Mouse (Mus musculus) testis, adult 2 months (tissue): Measurements from ENCODE around the gene Yipf7. TPM values are rescaled to one million over a fixed set of nuclear protein-coding genes. Genes with fewer than 3 reads are reported as not detected.

ENCODE experiments used
- H3K27ac ChIP-seq: fragments of 200-500 bp; 2 replicates; pipeline ENCODE4 v1.5.1; 2012; ENCODE audit warnings: low read depth, low read length; ENCODE audit not compliant: control insufficient read depth, insufficient read depth
- H3K27me3 ChIP-seq: fragments of 200-500 bp; 2 replicates; pipeline ENCODE4 v1.6.1; 2012; ENCODE audit warnings: mild to moderate bottlenecking, low read length, moderate library complexity; ENCODE audit not compliant: control insufficient read depth, insufficient read depth
- H3K36me3 ChIP-seq: fragments of 200-500 bp; 2 replicates; pipeline ENCODE4 v1.6.1; 2012; ENCODE audit warnings: mild to moderate bottlenecking, low read length; ENCODE audit not compliant: control insufficient read depth, insufficient read depth
- H3K4me1 ChIP-seq: fragments of 200-500 bp; 2 replicates; pipeline ENCODE4 v1.6.1; 2012; ENCODE audit warnings: low read length; ENCODE audit not compliant: control insufficient read depth, insufficient read depth
- H3K4me3 ChIP-seq: fragments of 200-500 bp; 2 replicates; pipeline ENCODE4 v1.5.1; 2012; ENCODE audit warnings: low read depth, mild to moderate bottlenecking, low read length, moderate library complexity, mixed read lengths; ENCODE audit not compliant: control insufficient read depth
- CTCF ChIP-seq: fragments of 200-500 bp; IDR thresholded peaks from 2 replicates; pipeline ENCODE4 v1.5.1; 2012; ENCODE audit warnings: low read depth, mild to moderate bottlenecking, inconsistent platforms, low read length, moderate library complexity; ENCODE audit not compliant: control insufficient read depth, insufficient read depth, insufficient replicate concordance
- POLR2A ChIP-seq: fragments of 200-500 bp; IDR thresholded peaks from 2 replicates; pipeline ENCODE4 v1.6.1; 2012; ENCODE audit warnings: low read depth, mild to moderate bottlenecking, inconsistent platforms, low read length, moderate library complexity; ENCODE audit not compliant: control insufficient read depth
- polyA plus RNA-seq: library from polyadenylated mRNA; depleted of rRNA; stranded (reverse); fragments of >200 nt; gene quantifications from 2 replicates; pipeline ENCODE4 v1.2.3, GENCODE M21; 2012; rRNA removed

Yipf7 gene
- polyA plus RNA-seq, 1 experiment: 1.8 TPM

GRCm38 (mm10) chr5:69520661-69521278 lies 21.7 kb downstream of the Yipf7 start:
- TF ChIP-seq POLR2A (no peak), CTCF (no peak)
- Histone ChIP-seq H3K27me3 (no peaks in the 10 kb centered on the region), H3K27ac (no peak overlapping the region), H3K4me3 (no peak overlapping the region), H3K4me1 (no peaks in the 10 kb centered on the region), H3K36me3 (no peaks in the 10 kb centered on the region)

GRCm38 (mm10) chr5:69512203-69512602 lies 30.2 kb downstream of the Yipf7 start:
- Histone ChIP-seq H3K27ac (no peak overlapping the region), H3K27me3 (no peaks in the 10 kb centered on the region), H3K4me1 (no peaks in the 10 kb centered on the region), H3K4me3 (no peak overlapping the region), H3K36me3 (no peaks in the 10 kb centered on the region)
- TF ChIP-seq CTCF: no peak
- TF ChIP-seq POLR2A: no peak

DNA sequence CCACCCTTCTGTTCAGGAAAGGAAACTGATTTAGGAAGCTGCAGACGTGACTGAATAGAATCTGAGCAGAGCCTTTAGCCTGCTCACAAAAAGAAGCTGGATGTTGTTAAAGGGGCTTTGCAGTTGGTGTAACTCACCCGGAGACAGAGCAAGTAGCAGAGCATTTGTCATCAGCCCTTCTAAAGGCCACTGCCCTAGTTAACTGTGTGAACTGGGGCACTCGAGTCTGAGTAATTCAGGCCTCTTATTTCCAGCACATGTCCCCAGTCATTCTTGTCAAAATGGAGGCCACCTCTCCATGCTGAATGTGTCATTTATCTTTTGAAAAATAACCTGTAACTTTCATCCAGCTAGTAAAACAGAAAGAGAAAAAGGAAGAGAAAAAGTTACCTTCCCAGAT lies 30.8 kb downstream of the Yipf7 start:
- TF ChIP-seq POLR2A (no peak), CTCF (no peak)
- Histone ChIP-seq H3K36me3 (no peaks in the 10 kb centered on the region), H3K27ac (no peak overlapping the region), H3K4me1 (no peaks in the 10 kb centered on the region), H3K4me3 (no peak overlapping the region), H3K27me3 (no peaks in the 10 kb centered on the region)

GRCm38 (mm10) chr5:69507045-69507444 lies 35.4 kb downstream of the Yipf7 start:
- Histone ChIP-seq H3K27me3 (no peaks in the 10 kb centered on the region), H3K4me1 (no peaks in the 10 kb centered on the region), H3K4me3 (no peak overlapping the region), H3K27ac (no peak overlapping the region), H3K36me3 (no peaks in the 10 kb centered on the region)
- TF ChIP-seq CTCF (no peak), POLR2A (no peak)

GRCm38 (mm10) chr5:69489046-69489445 lies 53.4 kb downstream of the Yipf7 start:
- TF ChIP-seq POLR2A: no peak
- TF ChIP-seq CTCF: no peak
- H3K27ac ChIP-seq: no peak overlapping the region
- no peaks in the 10 kb centered on the region for H3K36me3 ChIP-seq
- H3K27me3 ChIP-seq: no peaks in the 10 kb centered on the region
- H3K4me3 ChIP-seq: no peak overlapping the region
- no peaks in the 10 kb centered on the region for H3K4me1 ChIP-seq

- Histone ChIP-seq H3K4me1 (no peaks in the 10 kb centered on the region), H3K27ac (no peak overlapping the region), H3K4me3 (no peak overlapping the region), H3K36me3 (no peaks in the 10 kb centered on the region), H3K27me3 (no peaks in the 10 kb centered on the region)
- no peak for TF ChIP-seq CTCF
- TF ChIP-seq POLR2A: no peak
Measured at GRCm38 (mm10) chr5:69467520-69467919, 74.9 kb downstream of the Yipf7 start.

Other genes with a start within 250 kb of the Yipf7 start
- not detected in 2 replicates for gene Kctd8, start 201.0 kb downstream of the Yipf7 start, polyA plus RNA-seq
- gene Guf1, start 14.3 kb upstream of the Yipf7 start, polyA plus RNA-seq: 1.8 and 2.6 TPM in 2 replicates
- gene Gnpda2, start 49.7 kb upstream of the Yipf7 start, polyA plus RNA-seq: 36.6 and 37.3 TPM in 2 replicates